Mouse (Mus musculus): ENCODE data around the gene Dpp7.

DNA sequence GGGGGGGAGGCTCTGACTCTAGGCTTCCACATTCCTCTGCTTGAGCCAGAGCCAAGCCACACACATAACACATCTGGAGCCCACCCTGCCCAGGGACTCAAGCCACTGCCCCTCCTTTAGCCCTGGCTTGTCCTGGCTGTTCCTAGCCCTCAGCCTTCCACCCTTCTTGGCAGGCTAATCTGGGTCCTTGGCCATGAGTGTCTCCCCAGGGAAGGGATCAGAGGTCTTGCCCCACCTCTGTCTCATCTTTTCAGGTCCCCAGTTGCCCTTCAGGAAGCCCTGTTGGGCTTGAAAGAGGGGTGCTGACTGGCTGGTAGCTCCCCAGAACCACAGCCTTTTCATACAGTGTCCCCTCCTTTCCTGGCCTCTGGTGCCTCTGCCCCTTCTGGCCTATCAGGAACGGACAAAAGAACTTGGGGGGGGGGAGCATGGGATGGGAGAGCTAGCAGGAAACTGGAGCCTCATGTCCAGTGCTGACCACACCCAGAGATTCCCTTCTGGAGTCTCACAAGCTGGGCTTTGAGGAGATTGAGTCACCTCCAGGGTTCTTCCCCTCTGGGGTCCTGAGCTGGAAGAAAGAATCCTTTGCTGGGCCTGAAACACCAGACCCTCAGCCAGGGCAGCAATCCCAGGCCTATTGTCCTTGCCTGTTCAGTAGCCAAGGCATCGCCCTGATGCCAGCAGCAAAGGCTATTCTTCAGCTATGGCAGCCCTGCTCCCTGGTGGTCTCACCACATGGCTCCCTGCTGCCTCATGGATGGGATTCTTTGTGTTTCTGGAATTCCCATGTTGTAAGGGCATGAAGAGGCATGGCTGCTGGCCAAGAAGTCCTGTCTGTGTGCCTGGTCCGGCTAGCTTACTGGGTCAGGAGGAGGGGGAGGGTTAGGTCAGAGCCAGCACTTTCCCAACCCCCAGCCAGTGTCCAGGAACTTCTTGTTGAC is 38.4 kb upstream of the Dpp7 start:
- TF ChIP-seq POLR2A (IDR thresholded peaks at IDR 0.05; ENCODE audit: control insufficient read depth, extremely low read depth, insufficient read depth, low read length, poor library complexity) = no peak
- TF ChIP-seq CTCF (IDR thresholded peaks at IDR 0.05; ENCODE audit: borderline replicate concordance, control insufficient read depth, extremely low read depth, insufficient read depth, low read length, poor library complexity) = no peak

Data from thymus, adult 2 months (tissue).